Mouse (Mus musculus): Measurements from ENCODE around the gene Slc35d2. TPM values are rescaled to one million over a fixed set of nuclear protein-coding genes. Genes with fewer than 3 reads are reported as not detected.

The Slc35d2 gene
- polyA plus RNA-seq, 1 experiment from 2014 or later = 1.7 TPM

DNA sequence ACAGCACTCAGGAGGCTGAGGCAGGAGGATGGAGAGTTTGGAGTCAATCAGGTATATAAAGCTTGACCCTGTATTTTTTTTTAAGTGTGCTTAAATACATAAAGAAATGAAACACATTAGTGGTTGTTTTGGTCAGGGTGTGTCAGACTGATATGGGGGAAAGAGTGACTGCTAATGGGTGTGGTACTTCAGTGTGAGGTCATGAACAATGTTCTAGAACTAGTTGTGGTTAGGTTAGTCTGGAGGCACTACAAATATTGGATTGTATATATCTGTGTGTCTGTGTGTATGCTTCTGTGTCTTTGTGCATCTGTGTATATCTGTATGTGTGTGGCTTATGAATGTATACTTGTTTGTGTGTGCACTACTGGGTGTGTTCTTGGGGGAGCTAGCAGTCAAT, 79.6 kb downstream of the Slc35d2 start:
- ATAC-seq (ENCODE audit: low FRiP score) = no peak

DNA sequence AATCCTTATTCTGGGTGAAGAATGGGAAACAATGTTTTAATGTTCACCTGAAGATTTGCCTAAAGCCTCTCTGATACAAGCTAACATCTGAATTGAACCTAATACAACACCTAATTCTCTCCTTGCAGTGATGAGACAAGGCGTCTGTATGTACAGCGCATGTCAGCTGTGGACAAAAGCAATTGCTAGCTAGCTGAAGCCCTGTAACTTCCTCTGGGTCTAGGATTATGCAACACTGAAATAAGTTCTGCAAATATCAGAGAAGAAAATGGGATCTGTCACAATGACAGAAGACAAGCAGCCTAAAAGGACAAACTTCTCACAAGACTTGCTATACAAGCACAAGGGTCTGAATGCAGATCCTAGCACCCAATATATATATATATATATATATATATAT, 80.7 kb downstream of the Slc35d2 start:
- H3K4me3 ChIP-seq (replicated peaks; ENCODE audit: low read length) = no peak overlapping the region
- no peaks in the 10 kb centered on the region for H3K9me3 ChIP-seq (ENCODE audit: control insufficient read depth, low read length)
- H3K9ac ChIP-seq = no peak overlapping the region
- WGBS = 92% methylated on average over 2 of the region's 2 CpGs
- no peaks in the 10 kb centered on the region for H3K4me1 ChIP-seq (replicated peaks; ENCODE audit: control insufficient read depth, insufficient read depth, low read length)
- no peak overlapping the region for H3K4me2 ChIP-seq (replicated peaks)
- H3K27me3 ChIP-seq (ENCODE audit: control insufficient read depth, insufficient read depth, low read length) = no peaks in the 10 kb centered on the region
- DNase-seq (ENCODE audit: low spot score) = no peak
- H3K27ac ChIP-seq = no peak overlapping the region
- no peaks in the 10 kb centered on the region for H3K36me3 ChIP-seq (replicated peaks; ENCODE audit: control insufficient read depth, insufficient read depth)
- no peak for ATAC-seq (ENCODE audit: low FRiP score)

More for the DNA sequence above, 79.6 kb downstream of the Slc35d2 start:
- Histone ChIP-seq H3K27me3 (ENCODE audit: control insufficient read depth, insufficient read depth, low read length) (no peaks in the 10 kb centered on the region), H3K4me2 (replicated peaks) (no peak overlapping the region), H3K9me3 (ENCODE audit: control insufficient read depth, low read length) (no peaks in the 10 kb centered on the region), H3K4me3 (replicated peaks; ENCODE audit: low read length) (no peak overlapping the region), H3K27ac (no peak overlapping the region), H3K9ac (no peak overlapping the region), H3K4me1 (replicated peaks; ENCODE audit: control insufficient read depth, insufficient read depth, low read length) (no peaks in the 10 kb centered on the region), H3K36me3 (replicated peaks; ENCODE audit: control insufficient read depth, insufficient read depth) (no peaks in the 10 kb centered on the region)
- DNase-seq (ENCODE audit: low spot score) = no peak

Other genes with a start within 250 kb of the Slc35d2 start
- gene Hsd17b3, start 40.1 kb downstream of the Slc35d2 start, polyA plus RNA-seq (2014; fragmentation: Nextera tagmentation; extraction: Ambion mirVana) = not detected in 2 replicates
- 5.8 and 8.0 TPM in 2 replicates for gene Zfp367, start 23.8 kb upstream of the Slc35d2 start, polyA plus RNA-seq (2014; fragmentation: Nextera tagmentation; extraction: Ambion mirVana)
- 52.4 and 65.2 TPM in 2 replicates for gene Habp4, start 32.5 kb upstream of the Slc35d2 start, polyA plus RNA-seq (2014; fragmentation: Nextera tagmentation; extraction: Ambion mirVana)
- gene Cdc14b, start 145.9 kb upstream of the Slc35d2 start, polyA plus RNA-seq (2014; fragmentation: Nextera tagmentation; extraction: Ambion mirVana) = 3.0 and 4.3 TPM in 2 replicates
- 15.4 and 15.8 TPM in 2 replicates for gene Aaed1, start 183.3 kb upstream of the Slc35d2 start, polyA plus RNA-seq (2014; fragmentation: Nextera tagmentation; extraction: Ambion mirVana)
- gene Ctsl, start 241.5 kb upstream of the Slc35d2 start, polyA plus RNA-seq (2014; fragmentation: Nextera tagmentation; extraction: Ambion mirVana) = 168 and 171 TPM in 2 replicates